Mouse (Mus musculus): ENCODE results near the gene Gm8947.
"Not testable (repeated sequence)": the region's sequence is repeated elsewhere in the genome, so short reads cannot be mapped to it uniquely, and the experiment has no call there.

Gene Gm8947

DNA sequence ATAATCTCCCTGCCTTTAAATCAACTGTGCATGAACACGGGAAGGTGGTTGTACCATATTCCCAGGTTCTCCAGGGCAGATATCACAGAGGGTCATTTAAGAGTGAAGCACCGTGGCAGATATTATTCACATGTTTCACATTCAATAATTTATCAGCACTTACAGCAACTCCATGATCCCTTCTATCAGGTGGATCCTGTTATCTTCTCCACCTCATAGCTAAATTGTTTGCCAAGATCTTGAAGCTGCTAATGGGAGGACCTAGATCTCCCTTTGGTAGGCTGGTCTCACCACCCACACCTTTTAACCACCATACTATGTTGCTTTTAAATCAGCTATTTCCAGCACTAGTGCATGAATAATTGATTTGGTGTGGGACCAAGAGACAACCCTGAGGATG lies 12.0 kb upstream of the Gm8947 start:
- DNase-seq (ENCODE audit: low read depth): no peak

DNA sequence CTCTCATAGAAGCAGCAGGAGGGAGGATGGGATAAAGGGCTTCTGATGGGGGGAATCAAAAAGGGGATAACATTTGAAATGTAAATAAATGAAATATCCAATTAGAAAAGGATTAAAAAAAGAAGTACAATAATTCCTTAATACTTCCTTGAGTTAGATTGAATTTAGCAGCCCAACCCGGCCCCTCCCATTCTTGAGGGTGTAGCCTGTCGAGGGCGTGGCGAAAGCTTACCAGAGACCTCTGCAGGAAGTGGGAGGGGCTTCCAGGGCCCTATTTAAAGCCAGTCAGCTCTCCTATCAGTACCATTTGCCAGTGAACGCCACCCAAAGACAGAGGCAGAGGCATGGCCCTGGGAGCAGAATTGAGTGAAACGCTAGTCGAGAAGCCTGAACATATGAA lies 9.9 kb upstream of the Gm8947 start, which contains the start of gene Gm47985:
TSS of gene Gm47985 (plus strand) at position 272 of the 400 bp plus-strand sequence.
- not testable (repeated sequence) for DNase-seq (ENCODE audit: low read depth)

DNA sequence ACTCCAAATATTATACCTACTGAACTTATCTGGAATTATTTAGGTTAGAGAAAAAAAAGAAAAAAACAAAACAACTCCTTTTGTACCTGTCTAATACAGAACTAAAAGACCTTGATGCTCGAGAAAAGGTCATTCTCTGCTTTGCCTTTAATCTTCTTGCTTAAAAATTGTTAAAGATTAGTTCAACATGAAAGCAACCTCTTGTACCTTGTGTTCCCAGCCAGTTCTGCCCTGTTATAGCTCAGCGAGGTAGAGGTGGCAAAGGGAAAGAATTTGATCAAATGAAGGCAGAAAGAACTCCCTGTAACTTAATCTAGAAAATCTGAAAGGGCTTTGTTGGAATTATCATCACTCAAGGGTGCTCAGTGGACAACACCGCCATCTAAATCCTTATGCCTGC lies 6.0 kb upstream of the Gm8947 start:
- DNase-seq (ENCODE audit: low read depth): not testable (repeated sequence)

DNA sequence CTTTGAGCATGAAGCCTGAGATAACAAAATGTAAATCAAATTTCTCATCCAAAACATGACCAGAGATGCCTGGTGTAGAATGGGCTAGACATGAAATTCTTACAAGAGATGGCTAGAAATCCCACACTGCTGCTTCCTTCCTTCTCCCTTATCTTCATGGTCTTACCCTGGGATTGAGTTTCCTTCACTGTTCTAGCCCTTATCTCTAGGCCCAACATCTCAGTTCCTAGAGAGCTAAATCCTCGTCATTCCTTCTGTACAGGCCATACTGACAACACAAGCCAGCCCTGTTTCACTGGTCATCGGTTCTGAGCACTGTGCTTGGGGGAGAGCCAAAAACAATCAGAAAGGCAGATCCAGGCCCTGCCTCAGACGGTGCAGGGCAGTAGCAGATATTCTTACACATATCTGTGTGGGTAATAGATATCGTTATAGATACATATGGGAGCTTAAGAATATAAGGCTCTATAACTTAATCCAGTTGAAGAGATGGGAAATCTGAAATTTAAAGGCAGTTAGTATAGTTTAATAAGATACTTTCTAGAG lies 5.2 kb upstream of the Gm8947 start:
- DNase-seq (ENCODE audit: low read depth): not testable (repeated sequence)

DNA sequence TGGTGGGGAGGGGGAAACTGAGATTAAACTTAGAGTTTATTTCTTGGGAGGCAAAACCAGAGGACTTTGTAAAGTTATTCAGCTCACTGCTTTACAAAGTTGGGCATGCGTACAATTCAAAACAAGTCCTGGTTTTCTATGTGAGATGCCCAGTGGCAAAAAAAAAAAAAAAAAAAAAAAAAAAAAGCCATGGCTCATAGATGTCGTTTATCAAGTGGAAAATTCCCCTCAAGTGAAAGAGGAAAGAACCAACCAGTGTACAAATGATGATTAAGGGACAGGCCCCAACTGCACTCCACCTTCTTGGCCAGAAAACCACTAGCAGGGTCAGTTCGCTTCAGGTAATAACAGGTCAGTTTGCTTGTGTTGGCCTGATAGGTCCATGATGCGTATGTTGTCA lies 3.7 kb upstream of the Gm8947 start:
- DNase-seq (ENCODE audit: low read depth): no peak

DNA sequence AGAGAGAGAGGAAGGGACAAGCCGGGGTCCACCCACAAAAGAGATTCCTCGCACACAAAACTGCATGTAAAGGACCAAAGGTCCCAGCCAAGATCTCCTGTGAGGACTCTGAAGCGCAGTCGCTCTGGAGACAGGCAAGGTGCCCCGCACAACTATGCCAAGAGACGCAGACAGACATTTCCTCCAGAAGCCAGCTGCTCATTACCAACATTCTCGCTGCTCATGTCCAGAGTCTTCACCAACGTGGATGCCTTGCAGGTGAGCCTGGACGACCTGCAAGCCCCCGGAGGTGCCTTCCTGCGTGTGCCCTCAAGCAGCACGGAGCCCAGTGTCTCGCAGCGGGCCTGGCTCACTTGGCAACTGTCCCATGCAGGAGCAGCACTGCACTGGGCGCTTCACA lies 563 bp downstream of the Gm8947 start:
- not testable (repeated sequence) for DNase-seq (ENCODE audit: low read depth)

DNA sequence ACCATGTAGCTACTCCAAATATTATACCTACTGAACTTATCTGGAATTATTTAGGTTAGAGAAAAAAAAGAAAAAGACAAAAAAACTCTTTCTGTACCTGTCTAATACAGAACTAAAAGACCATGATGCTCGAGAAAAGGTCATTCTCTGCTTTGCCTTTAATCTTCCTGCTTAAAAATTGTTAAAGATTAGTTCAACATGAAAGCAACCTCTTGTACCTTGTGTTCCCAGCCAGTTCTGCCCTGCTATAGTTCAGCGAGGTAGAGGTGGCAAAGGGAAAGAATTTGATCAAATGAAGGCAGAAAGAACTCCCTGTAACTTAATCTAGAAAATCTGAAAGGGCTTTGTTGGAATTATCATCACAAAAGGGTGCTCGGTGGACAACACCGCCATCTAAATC lies 3.8 kb downstream of the Gm8947 start:
- not testable (repeated sequence) for DNase-seq (ENCODE audit: low read depth)

DNA sequence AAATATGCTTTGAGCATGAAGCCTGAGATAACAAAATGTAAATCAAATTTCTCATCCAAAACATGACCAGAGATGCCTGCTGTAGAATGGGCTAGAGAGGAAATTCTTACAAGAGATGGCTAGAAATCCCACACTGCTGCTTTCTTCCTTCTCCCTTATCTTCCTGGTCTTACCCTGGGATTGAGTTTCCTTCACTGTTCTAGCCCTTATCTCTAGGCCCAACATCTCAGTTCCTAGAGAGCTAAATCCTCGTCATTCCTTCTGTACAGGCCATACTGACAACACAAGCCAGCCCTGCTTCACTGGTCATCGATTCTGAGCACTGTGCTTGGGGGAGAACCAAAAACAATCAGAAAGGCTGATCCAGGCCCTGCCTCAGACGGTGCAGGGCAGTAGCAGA lies 4.5 kb downstream of the Gm8947 start:
- DNase-seq (ENCODE audit: low read depth): not testable (repeated sequence)

DNA sequence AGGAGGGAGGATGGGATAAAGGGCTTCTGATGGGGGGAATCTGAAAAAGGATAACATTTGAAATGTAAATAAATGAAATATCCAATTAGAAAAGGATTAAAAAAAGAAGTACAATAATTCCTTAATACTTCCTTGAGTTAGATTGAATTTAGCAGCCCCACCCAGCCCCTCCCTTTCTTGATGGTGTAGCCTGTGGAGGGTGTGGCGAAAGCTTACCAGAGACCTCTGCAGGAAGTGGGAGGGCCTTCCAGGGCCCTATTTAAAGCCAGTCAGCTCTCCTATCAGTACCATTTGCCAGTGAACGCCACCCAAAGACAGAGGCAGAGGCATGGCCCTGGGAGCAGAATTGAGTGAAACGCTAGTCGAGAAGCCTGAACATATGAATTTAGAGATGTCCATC lies 5.9 kb downstream of the Gm8947 start, which contains the start of gene Gm47995:
TSS of gene Gm47995 (plus strand) at position 329 of the 400 bp plus-strand sequence.
- DNase-seq (ENCODE audit: low read depth): peak; percentile 57

DNA sequence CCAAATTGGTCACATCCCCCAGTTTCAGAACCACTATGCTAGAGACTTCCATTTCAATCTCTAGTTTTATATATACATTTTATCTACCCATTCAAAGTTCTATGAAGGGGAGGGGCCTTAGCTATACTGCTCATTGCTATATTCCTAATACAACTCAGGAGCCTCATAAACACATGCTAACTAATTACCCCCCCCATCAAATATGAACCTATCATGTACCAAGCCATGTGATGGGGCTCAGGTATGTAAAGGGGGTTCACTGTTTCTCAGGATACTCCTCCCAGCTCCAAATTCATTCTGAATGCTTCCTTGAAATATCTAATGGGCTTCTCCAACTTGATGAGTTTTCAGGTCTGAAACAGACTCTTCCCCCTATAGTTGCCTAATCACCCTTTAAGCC lies 8.4 kb downstream of the Gm8947 start:
- DNase-seq (ENCODE audit: low read depth): not testable (repeated sequence)

DNA sequence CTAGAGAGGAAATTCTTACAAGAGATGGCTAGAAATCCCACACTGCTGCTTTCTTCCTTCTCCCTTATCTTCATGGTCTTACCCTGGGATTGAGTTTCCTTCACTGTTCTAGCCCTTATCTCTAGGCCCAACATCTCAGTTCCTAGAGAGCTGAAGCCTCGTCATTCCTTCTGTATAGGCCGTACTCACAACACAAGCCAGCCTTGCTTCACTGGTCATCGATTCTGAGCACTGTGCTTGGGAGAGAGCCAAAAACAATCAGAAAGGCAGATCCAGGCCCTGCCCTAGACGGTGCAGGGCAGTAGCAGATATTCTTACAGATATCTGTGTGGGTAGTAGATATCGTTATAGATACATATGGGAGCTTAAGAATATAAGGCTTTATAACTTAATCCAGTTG lies 10.6 kb downstream of the Gm8947 start:
- DNase-seq (ENCODE audit: low read depth): not testable (repeated sequence)

DNA sequence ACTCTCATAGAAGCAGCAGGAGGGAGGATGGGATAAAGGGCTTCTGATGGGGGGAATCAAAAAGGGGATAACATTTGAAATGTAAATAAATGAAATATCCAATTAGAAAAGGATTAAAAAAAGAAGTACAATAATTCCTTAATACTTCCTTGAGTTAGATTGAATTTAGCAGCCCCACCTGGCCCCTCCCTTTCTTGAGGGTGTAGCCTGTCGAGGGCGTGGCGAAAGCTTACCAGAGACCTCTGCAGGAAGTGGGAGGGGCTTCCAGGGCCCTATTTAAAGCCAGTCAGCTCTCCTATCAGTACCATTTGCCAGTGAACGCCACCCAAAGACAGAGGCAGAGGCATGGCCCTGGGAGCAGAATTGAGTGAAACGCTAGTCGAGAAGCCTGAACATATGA lies 11.6 kb downstream of the Gm8947 start, which contains the start of gene 3110040M04Rik:
TSS of gene 3110040M04Rik (plus strand) at position 304 of the 400 bp plus-strand sequence.
- not testable (repeated sequence) for DNase-seq (ENCODE audit: low read depth)

DNA sequence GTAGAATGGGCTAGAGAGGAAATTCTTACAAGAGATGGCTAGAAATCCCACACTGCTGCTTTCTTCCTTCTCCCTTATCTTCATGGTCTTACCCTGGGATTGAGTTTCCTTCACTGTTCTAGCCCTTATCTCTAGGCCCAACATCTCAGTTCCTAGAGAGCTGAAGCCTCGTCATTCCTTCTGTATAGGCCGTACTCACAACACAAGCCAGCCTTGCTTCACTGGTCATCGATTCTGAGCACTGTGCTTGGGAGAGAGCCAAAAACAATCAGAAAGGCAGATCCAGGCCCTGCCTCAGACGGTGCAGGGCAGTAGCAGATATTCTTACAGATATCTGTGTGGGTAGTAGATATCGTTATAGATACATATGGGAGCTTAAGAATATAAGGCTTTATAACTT lies 16.3 kb downstream of the Gm8947 start:
- not testable (repeated sequence) for DNase-seq (ENCODE audit: low read depth)

DNA sequence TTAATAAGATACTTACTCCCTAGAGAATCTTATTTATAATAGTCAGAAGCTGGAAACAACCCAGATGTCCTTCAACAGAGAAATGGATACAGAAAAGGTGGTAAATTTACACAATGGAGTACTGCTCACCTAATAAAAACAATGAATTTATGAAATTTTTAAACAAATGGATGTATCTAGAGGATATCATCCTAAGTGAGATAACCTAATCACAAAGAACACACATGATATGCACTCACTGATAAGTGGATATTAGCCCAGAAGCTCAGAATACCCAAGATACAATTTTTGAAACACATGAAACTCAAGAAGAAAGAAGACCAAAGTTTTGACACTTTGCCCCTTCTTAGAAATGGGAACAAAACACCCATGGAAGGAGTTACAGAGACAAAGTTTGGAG lies 16.8 kb downstream of the Gm8947 start:
- not testable (repeated sequence) for DNase-seq (ENCODE audit: low read depth)

DNA sequence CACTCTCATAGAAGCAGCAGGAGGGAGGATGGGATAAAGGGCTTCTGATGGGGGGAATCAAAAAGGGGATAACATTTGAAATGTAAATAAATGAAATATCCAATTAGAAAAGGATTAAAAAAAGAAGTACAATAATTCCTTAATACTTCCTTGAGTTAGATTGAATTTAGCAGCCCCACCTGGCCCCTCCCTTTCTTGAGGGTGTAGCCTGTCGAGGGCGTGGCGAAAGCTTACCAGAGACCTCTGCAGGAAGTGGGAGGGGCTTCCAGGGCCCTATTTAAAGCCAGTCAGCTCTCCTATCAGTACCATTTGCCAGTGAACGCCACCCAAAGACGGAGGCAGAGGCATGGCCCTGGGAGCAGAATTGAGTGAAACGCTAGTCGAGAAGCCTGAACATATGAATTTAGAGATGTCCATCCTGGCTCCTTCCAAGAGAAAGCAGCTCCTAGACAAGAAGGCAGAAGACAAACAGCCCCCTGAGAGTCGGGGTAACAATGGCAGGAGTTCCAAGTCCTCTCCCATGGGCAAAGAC lies 17.7 kb downstream of the Gm8947 start, which contains the start of gene Gm47996:
TSS of gene Gm47996 (plus strand) at position 308 of the 532 bp plus-strand sequence.
- DNase-seq (ENCODE audit: low read depth): not testable (repeated sequence)

DNA sequence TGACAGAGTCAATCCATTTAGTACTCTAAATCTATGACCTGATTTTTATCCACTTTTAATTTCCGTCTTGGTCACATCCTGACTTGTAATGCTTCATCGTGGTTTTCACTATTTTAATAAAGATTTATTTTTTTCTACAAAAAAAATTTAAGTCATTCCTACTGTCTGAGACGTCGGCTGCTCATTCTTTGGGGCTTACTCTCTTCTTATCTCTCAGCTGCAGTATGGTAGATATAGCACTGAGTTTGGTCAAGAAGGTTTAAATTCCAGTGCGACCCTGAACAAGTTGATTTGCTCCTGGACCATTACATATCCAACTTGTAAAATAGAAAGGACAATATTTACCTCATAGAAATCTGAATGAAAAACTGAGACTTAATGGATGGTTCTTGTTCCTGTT lies 19.5 kb downstream of the Gm8947 start:
- DNase-seq (ENCODE audit: low read depth): peak; percentile 14

DNA sequence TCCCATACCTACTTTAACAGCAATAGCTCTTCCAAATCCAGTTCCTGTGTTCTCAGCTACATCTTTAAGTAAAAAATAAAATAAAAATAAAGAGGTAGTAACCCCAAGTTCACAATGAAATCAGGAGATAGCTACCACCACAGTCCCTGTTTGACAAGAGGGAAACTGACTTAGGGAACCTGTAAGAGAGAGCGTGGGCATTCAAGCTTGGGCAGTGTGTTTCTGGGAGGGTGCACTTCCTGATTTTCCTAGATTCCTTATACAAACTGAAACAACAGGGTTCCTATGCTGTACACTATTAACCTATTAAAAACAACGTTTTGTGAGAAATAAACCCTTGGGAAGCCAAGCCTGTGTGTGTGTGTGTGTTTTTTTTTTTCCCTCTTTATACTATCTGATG lies 22.7 kb downstream of the Gm8947 start:
- DNase-seq (ENCODE audit: low read depth): no peak

DNA sequence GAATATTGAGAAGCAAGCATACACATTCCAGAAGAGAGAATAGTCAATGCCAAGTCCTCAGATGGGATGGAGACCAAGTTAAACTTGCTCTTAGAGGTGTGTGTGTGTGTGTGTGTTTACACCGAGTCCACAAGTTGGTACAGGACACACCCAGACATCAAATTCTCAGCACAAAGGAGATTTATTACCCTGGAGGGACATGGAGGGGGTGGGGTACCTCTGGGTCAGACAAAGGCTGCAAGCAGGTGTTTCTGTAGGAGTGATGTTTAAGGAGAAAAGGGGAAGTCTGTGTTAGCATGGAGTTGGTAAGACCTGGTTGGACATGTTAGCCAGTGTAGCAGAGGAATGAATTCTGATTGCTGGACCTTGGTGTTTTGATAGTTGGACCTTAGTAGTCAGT lies 23.8 kb downstream of the Gm8947 start:
- no peak for DNase-seq (ENCODE audit: low read depth)

DNA sequence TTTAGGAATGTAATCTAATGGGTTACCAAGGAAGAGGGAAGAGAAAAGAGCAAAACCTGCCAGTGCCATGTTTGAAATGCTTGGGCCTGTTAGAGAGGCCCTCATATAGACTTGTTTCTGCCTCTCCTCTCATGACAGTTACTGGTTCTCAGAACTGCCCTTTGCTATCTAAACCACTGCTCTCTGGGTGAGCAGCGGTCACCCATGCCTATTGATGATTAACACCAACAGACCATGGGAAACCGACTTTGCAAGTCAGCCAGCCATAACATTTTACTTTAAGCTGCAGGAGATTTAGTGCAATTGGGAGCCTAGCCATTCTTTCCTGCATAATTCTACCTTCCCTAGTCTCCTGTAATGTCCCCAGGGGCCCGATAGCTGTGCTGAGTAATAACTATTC lies 24.2 kb downstream of the Gm8947 start:
- no peak for DNase-seq (ENCODE audit: low read depth)

DNA sequence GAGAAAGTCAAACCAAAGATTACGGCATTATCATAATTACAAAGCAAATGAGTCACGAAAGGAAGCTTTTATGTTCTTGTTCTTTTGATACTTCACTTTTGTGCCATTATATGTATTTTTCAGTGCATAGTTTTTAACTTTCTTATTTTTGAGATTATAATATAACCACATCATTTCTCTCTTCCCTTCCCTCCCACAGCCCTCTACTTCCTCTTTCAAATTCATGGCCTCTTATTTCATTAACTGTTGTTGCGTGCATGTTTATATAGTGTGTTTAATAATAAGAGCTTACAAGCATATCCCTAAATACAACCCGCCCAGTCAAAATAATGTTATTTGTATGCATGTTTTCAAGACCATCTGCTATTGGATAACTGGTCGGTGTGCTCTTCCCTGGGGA lies 26.9 kb downstream of the Gm8947 start:
- no peak for DNase-seq (ENCODE audit: low read depth)

DNA sequence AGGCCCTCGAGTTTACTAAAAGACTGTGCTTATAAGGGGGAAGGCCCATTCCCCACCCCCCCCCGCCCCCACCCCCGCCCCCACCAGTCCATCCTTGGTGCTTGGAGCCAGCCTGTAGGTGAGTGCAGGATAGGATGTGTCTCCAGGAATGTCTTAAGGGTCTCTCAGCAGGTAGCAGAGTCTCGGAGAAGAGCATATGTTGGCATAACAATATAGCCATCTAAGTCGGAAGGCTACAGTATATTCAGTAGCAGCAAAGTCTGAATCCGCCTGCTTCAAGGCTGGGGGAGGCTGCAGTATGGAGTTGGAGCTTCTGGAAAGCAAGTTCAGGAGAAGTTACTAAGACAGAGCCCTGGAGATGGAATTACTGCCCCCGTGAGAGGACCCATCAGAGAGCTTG lies 27.9 kb downstream of the Gm8947 start:
- no peak for DNase-seq (ENCODE audit: low read depth)

DNA sequence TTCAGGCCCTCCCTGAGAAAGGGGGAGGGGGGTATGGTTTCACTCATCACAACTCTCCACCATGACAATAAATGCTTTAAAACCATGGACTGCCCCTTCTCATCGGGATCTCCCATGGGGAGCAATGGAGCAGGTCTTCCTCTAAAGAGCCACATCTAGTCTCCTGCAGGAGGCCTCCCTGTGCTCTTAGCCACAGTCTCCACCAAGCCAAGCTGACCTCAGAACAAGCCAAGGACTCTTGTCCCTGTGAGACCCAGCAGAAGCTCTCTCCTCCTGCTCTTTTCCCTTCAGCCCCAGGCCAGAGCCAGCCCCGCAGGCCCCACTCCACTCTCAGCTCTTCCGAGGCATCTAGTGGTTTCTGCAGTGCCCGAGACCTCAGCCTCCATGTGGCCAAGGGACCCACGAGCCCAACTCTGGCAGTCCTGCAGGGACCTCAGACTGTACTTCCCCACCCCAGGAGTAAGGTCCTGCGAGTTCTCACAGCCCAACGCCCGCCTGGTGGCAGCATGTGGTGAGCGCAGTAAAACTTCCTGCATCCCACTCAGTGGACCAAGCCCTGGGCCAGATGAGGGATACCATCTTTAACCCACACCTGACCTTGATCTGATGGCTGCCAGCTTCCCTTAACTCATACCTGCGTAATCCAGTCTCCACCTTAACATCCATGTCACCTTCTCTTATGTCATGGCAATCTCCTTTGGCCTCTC lies 30.5 kb downstream of the Gm8947 start:
- no peak for DNase-seq (ENCODE audit: low read depth)

DNA sequence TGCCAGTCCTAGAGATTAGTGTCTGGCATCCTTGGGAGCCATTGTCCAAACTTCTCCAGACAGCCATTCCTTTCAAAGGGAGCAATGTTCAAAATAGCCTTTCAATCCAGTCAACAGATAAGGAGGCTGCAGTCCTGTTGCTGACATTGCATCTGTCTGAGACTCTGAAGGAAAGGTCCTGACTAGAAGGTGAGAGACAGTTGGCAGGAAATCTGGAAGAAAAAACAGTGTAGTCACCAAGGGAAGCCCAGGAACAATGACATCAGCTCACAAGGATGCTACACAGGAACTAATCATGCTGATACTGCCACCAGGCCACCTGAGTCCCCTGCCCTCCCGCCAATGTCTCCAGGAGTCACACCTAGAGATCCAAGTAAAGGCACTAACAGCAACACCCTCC lies 31.2 kb downstream of the Gm8947 start:
- DNase-seq (ENCODE audit: low read depth): no peak

Measured in c-Kit-positive CD71-positive TER-119-negative erythroid progenitor cells, embryonic 14.5 days (primary cell).